Comparison of ENCODE assay signal across 8 mouse cellular contexts in the genomic region with DNA sequence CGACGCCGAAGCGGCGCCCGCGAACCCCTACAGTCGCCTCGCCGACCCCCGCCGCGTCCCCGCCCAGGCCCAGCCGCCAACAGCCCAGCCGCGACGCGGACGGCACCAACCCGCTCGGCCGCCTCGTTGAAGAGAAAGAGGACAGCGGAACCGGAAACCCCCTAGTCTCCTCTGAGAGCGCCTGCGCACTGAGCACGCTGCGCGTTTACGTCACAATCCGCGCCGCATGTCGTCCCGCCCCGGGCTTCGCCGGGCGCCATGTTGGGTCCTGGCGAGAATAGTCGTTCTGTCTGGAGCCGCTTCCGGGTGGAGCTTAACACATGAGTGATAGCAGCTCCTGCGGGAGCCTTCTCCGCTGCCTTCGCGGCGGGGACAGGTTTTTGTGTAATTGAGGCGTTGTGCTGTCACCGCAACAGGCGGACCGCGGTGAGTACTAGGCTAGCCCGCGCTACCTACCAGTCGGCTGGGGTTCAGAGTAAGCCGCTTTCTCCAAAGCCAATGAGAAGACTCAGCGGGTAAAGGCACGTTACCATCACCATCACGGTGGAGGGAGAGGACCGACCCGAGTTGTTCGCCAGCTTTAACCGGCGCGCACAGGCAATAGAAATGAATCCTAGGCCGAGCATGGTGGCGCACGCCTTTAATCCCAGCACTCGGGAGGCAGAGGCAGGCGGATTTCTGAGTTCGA. TPM values are rescaled to one million over a fixed set of nuclear protein-coding genes. Genes with fewer than 3 reads are reported as not detected.
DNase-seq lines count a peak whose midpoint lies in the region; ATAC-seq lines count a peak whose summit lies in the region.

A gene (minus strand): TSS at position 574 of the 688 bp plus-strand sequence.

- intact Hi-C loops in gastrocnemius, postnatal 14 days (cut with DNase I; ENCODE audit: low total_unique reads) = no loop called here
- intact Hi-C loops in left cerebral cortex, postnatal 14 days (cut with DNase I) = no loop called here

- no peaks in the 10 kb centered on the region for H3K27me3 ChIP-seq in intestine, embryonic 14.5 days (replicated peaks; ENCODE audit: control insufficient read depth, insufficient read depth, low read length)

- WGBS in intestine, embryonic 14.5 days = under 1% methylated on average over 74 of the region's 74 CpGs

- peak; percentile 99 for DNase-seq in adipocyte (ENCODE audit: low spot score)
- peak; percentile 99 for DNase-seq in embryo, embryonic 10 days (ENCODE audit: low spot score)
- peak; percentile 97 for DNase-seq in gastrocnemius, postnatal 14 days
- peak; percentile 97 for DNase-seq in intestine, embryonic 14.5 days (ENCODE audit: low spot score)
- DNase-seq in left cerebral cortex, postnatal 14 days (ENCODE audit: low spot score in 2 of 2) = peak; percentile 98 to 99
- DNase-seq in mesoderm, embryonic 11.5 days (ENCODE audit: low read depth, low spot score) = peak; percentile 99
- DNase-seq in right cerebral cortex, postnatal 36 days (ENCODE audit: low spot score in 2 of 2) = peak; percentile 95 to 97
- DNase-seq in yolk sac, embryonic 10.5 days (ENCODE audit: low spot score) = peak; percentile 96

- peak within 1 kb of the TSS; percentile 97 for H3K4me3 ChIP-seq in intestine, embryonic 14.5 days (ENCODE audit: low read depth, low read length)

- peaks cover 35% of the 10 kb centered on the region for H3K36me3 ChIP-seq in intestine, embryonic 14.5 days (ENCODE audit: control insufficient read depth, insufficient read depth, low read length)

- peak within 1 kb of the TSS; percentile 95 for H3K4me2 ChIP-seq in intestine, embryonic 14.5 days (ENCODE audit: low read length)

- H3K9me3 ChIP-seq in intestine, embryonic 14.5 days (ENCODE audit: control insufficient read depth, low read length) = no peaks in the 10 kb centered on the region

- peak within 1 kb of the TSS; percentile 98 for H3K27ac ChIP-seq in intestine, embryonic 14.5 days (ENCODE audit: low read depth)

- peak within 1 kb of the TSS; percentile 97 for H3K9ac ChIP-seq in intestine, embryonic 14.5 days (ENCODE audit: low read length)

- peaks cover 15% of the 10 kb centered on the region for H3K4me1 ChIP-seq in intestine, embryonic 14.5 days (replicated peaks; ENCODE audit: control insufficient read depth, insufficient read depth, low read length)

- peak; percentile 75 for ATAC-seq in intestine, embryonic 14.5 days (replicated peaks; ENCODE audit: low FRiP score, low TSS enrichment, low read depth)

RNA-seq across cellular contexts. Expression of the gene that starts here (rescaled TPM):
- total RNA-seq in gastrocnemius, postnatal 14 days (2021) = 1,000 to 10,000 TPM; 1,030 to 1,066 TPM
- 1,195 and 1,247 TPM in 2 replicates for polyA plus RNA-seq in intestine, embryonic 14.5 days (2014; fragmentation: Nextera tagmentation; extraction: Ambion mirVana)
- 1,000 to 10,000 TPM in 1 of 2 experiments, 100 to 1,000 TPM in 1; 967 to 1,028 TPM for total RNA-seq in left cerebral cortex, postnatal 14 days (2021)

Comparison
In these comparisons a context has a peak if more than half of its experiments do, and no peak if none do; other contexts are left out.
1. Peak in every context shown above with its lines: DNase-seq, ATAC-seq, H3K4me3 ChIP-seq and H3K27ac ChIP-seq.